In the genomic region with DNA sequence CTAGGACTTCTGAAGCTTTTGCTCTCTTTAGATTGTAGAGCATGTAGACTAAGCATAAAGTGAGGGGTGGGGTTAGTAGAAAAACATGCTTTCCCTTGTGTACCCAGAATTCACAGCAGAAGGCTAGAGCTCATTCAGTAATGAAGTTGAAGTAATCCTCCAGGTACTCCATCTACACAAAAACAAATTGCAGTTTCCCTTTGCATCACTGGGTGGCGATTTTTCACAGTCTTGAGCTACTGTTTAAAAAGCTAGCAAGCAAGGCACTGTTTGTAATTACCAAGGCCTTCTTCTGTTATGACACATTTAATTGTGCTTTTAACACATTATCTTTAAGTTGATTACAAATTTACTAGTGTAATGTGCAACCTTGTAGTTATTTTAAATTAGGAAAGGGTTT, we compare ENCODE assay signal across 9 mouse cellular contexts. TPM values are rescaled to one million over a fixed set of nuclear protein-coding genes. Genes with fewer than 3 reads are reported as not detected.
DNase-seq lines count a peak whose midpoint lies in the region; TF ChIP-seq lines count a peak whose summit lies in the region.
"Had no signal": no experiment of that assay in that cellular context is flagged by ENCODE, and none has a peak within 500 bp of the region (broad histone marks: within the 10 kb centered on the region; RNA-seq: fewer than 3 reads in every experiment).

No protein-coding gene starts in this region.

- TF ChIP-seq EP300 in MEL (IDR thresholded peaks at IDR 0.05; ENCODE audit: low read depth in 1 of 2, low read length in 2 of 2): no peak

- no peaks in the 10 kb centered on the region for H3K9me3 ChIP-seq in MEL (replicated peaks; ENCODE audit: insufficient read depth, low read length)
- H3K9me3 ChIP-seq: heart, embryonic 15.5 days had no signal

- H3K79me2 ChIP-seq in MEL (ENCODE audit: control insufficient read depth, insufficient read depth, low read length, poor library complexity): no peaks in the 10 kb centered on the region

- H3K27me3 ChIP-seq in MEL (ENCODE audit: control insufficient read depth in 1 of 2, insufficient read depth in 2 of 2, low read length in 2 of 2): no peaks in the 10 kb centered on the region
- H3K27me3 ChIP-seq: heart, embryonic 15.5 days had no signal

- peak; percentile 80 for TF ChIP-seq RAD21 in MEL (IDR thresholded peaks at IDR 0.05; ENCODE audit: low read depth, low read length)

- H3K4me3 ChIP-seq in MEL (ENCODE audit: control insufficient read depth in 1 of 2, insufficient read depth in 1 of 2, low read depth in 2 of 2, low read length in 2 of 2): no peak overlapping the region
- no peak overlapping the region for H3K4me3 ChIP-seq in gastrocnemius, adult 2 months
- H3K4me3 ChIP-seq: heart, embryonic 15.5 days had no signal

- intact Hi-C loops in gastrocnemius, adult 2 months (cut with DNase I): loop anchor here (2.0 to 5.0 kb wide), 2 partner anchors 232 to 462 kb away; a partner anchor contains a TSS

- peaks cover 6 to 12% of the 10 kb centered on the region in 2 experiments for H3K4me1 ChIP-seq in MEL (ENCODE audit: control insufficient read depth in 1 of 2, insufficient read depth in 2 of 2, low read length in 2 of 2)

- H3K36me3 ChIP-seq in MEL (ENCODE audit: control insufficient read depth in 1 of 2, insufficient read depth in 2 of 2, low read length in 2 of 2): peaks cover 0 to 13% of the 10 kb centered on the region in 2 experiments; a peak in 2 of 4 replicates
- H3K36me3 ChIP-seq: heart, embryonic 15.5 days had no signal

- no peak for TF ChIP-seq POLR2A in MEL (IDR thresholded peaks at IDR 0.05; ENCODE audit: control insufficient read depth in 1 of 2, insufficient read depth in 1 of 2, low read depth in 1 of 2, low read length in 2 of 2, poor library complexity in 1 of 2)

- no peak overlapping the region for H3K9ac ChIP-seq in MEL (ENCODE audit: control insufficient read depth, low read depth, low read length, poor library complexity, severe bottlenecking)
- H3K9ac ChIP-seq: heart, embryonic 15.5 days had no signal

- TF ChIP-seq CTCF in MEL (IDR thresholded peaks at IDR 0.05 in 2 of 3, conservative IDR thresholded peaks at IDR 0.05 in 1 of 3; ENCODE audit: control insufficient read depth in 1 of 3, insufficient read depth in 1 of 3, low read depth in 2 of 3, low read length in 3 of 3, poor library complexity in 1 of 3, severe bottlenecking in 1 of 3): peak in 2 of 3 experiments; percentile 51 to 78; a peak in 4 of 6 replicates
- peak; percentile 70 for TF ChIP-seq CTCF in gastrocnemius, adult 2 months (IDR thresholded peaks at IDR 0.05)

- peak; percentile 56 to 89 for DNase-seq in adrenal gland, adult (ENCODE audit: inconsistent age in 2 of 2, low spot score in 1 of 2)
- DNase-seq in adrenal gland, postnatal 4 days (ENCODE audit: low spot score in 2 of 2): no peak
- DNase-seq in MEL (ENCODE audit: low read depth, low spot score): peak; percentile 80
- peak; percentile 78 for DNase-seq in cerebellum, adult 9-11 months
- DNase-seq in gastrocnemius, adult 2 months: peak; percentile 67
- DNase-seq in layer of hippocampus, adult 11-12 months (ENCODE audit: low spot score): peak; percentile 84
- DNase-seq in lung, postnatal 14 days: peak; percentile 76
- DNase-seq in right cerebral cortex, postnatal 36 days (ENCODE audit: low spot score in 2 of 2): peak; percentile 52 to 77

- H3K27ac ChIP-seq in MEL (ENCODE audit: control insufficient read depth, low read depth, low read length): no peak overlapping the region
- peak overlapping the region; percentile 74 for H3K27ac ChIP-seq in gastrocnemius, adult 2 months
- H3K27ac ChIP-seq: heart, embryonic 15.5 days had no signal

TF ChIP-seq in MEL, 35 proteins besides CTCF, POLR2A, EP300 and RAD21:
- TF ChIP-seq ZKSCAN1 (IDR thresholded peaks at IDR 0.05; ENCODE audit: low read depth, low read length): no peak
- TF ChIP-seq SMC3 (IDR thresholded peaks at IDR 0.05; ENCODE audit: low read depth, low read length): peak; percentile 87
- TF ChIP-seq ZC3H11A (IDR thresholded peaks at IDR 0.05; ENCODE audit: low read depth, low read length): peak; percentile 83
- TF ChIP-seq NELFE (IDR thresholded peaks at IDR 0.05; ENCODE audit: low read depth, low read length): no peak
- TF ChIP-seq GATA1 (IDR thresholded peaks at IDR 0.05; ENCODE audit: low read depth, low read length): no peak
- no peak for TF ChIP-seq CHD2 (IDR thresholded peaks at IDR 0.05; ENCODE audit: low read length)
TF ChIP-seq in MEL: peak in this region for 2.

RNA-seq across cellular contexts. Expression of a gene that starts 15.8 kb away (rescaled TPM):
- total RNA-seq in adrenal gland, postnatal 4 days (2021): not detected
- 2.2 and 3.0 TPM in 2 replicates for total RNA-seq in MEL (2012; rRNA removed)
- 1 to 10 TPM in 1 of 2 experiments, not detected in 1; 3.6 TPM for polyA plus RNA-seq in MEL (2012; ENCODE audit: insufficient read depth in 1 of 2, insufficient read length in 2 of 2, low read depth in 1 of 2, low replicate concordance in 2 of 2, missing spikeins in 1 of 2)
- under 1 TPM in 1 of 2 experiments, not detected in 1; 0.67 TPM for total RNA-seq in gastrocnemius, adult 2 months (2021)

RNA-seq across cellular contexts. Expression of a gene that starts 16.0 kb away (rescaled TPM):
- total RNA-seq in adrenal gland, postnatal 4 days (2021): 10 to 100 TPM; 13.1 to 16.5 TPM
- total RNA-seq in MEL (2012; rRNA removed): 5.3 and 5.9 TPM in 2 replicates
- polyA plus RNA-seq in MEL (2012; ENCODE audit: insufficient read depth in 1 of 2, insufficient read length in 2 of 2, low read depth in 1 of 2, low replicate concordance in 2 of 2, missing spikeins in 1 of 2): 1 to 10 TPM in 1 of 2 experiments, not detected in 1; 9.7 TPM
- total RNA-seq in gastrocnemius, adult 2 months (2021): 10 to 100 TPM; 11.2 to 14.8 TPM

RNA-seq across cellular contexts. Expression of a gene that starts 16.1 kb away (rescaled TPM):
- total RNA-seq in adrenal gland, postnatal 4 days (2021): 10 to 100 TPM; 41.4 to 44.3 TPM
- 77.2 and 78.2 TPM in 2 replicates for total RNA-seq in MEL (2012; rRNA removed)
- polyA plus RNA-seq in MEL (2012; ENCODE audit: insufficient read depth in 1 of 2, insufficient read length in 2 of 2, low read depth in 1 of 2, low replicate concordance in 2 of 2, missing spikeins in 1 of 2): 10 to 100 TPM in 1 of 2 experiments, not detected in 1; 80.9 TPM
- total RNA-seq in gastrocnemius, adult 2 months (2021): 10 to 100 TPM in 1 of 2 experiments, 1 to 10 TPM in 1; 5.5 to 13.4 TPM

Comparison
In these comparisons a context has a peak if more than half of its experiments do, and no peak if none do; other contexts are left out.
1. DNase-seq: peak in adrenal gland, adult (2 of 2), MEL (single experiment), cerebellum, adult 9-11 months (single experiment), gastrocnemius, adult 2 months (single experiment), layer of hippocampus, adult 11-12 months (single experiment), lung, postnatal 14 days (single experiment) and right cerebral cortex, postnatal 36 days (2 of 2); none in adrenal gland, postnatal 4 days (0 of 2).